Mouse (Mus musculus) embryonic facial prominence, embryonic 15.5 days (tissue): ENCODE measurements at regions not wholly inside any gene's neighbourhood (a gene's known extent, or its start where the extent isn't known, plus 50 kb on each side); places are given as distances from the start of the nearest gene placed in this dataset.

Source experiments
- ATAC-seq: fragments of 200-750 bp; cut with Nextera tagmentation; 2 replicates; pipeline ENCODE4 v1.8.0; 2017; ENCODE audit warnings: low read depth, moderate TSS enrichment; ENCODE audit not compliant: insufficient number of reproducible peaks, low FRiP score, low TSS enrichment
- H3K27ac ChIP-seq: fragments of 300-500 bp; sonication (generic); replicated peaks from 2 replicates; pipeline ENCODE4 v1.5.1; 2015; ENCODE audit warnings: mild to moderate bottlenecking, inconsistent platforms
- H3K27me3 ChIP-seq: fragments of 300-500 bp; sonication (generic); 2 replicates; pipeline ENCODE4 v1.6.1; 2015; ENCODE audit warnings: inconsistent platforms
- H3K36me3 ChIP-seq: fragments of 300-500 bp; sonication (generic); 2 replicates; pipeline ENCODE4 v1.6.1; 2015; ENCODE audit warnings: mild to moderate bottlenecking, inconsistent platforms
- H3K4me1 ChIP-seq: fragments of 300-500 bp; sonication (generic); 2 replicates; pipeline ENCODE4 v1.6.1; 2015; ENCODE audit warnings: inconsistent platforms
- H3K4me2 ChIP-seq: fragments of 300-500 bp; sonication (generic); replicated peaks from 2 replicates; pipeline ENCODE4 v1.6.1; 2015; ENCODE audit warnings: mild to moderate bottlenecking, inconsistent platforms
- H3K4me3 ChIP-seq: fragments of 300-500 bp; sonication (generic); replicated peaks from 2 replicates; pipeline ENCODE4 v1.5.1; 2015; ENCODE audit warnings: mild to moderate bottlenecking, inconsistent platforms
- H3K9ac ChIP-seq: fragments of 300-500 bp; sonication (generic); 2 replicates; pipeline ENCODE4 v1.6.1; 2015; ENCODE audit warnings: inconsistent platforms
- H3K9me3 ChIP-seq: fragments of 300-500 bp; sonication (generic); replicated peaks from 2 replicates; pipeline ENCODE4 v1.6.1; 2016; ENCODE audit warnings: inconsistent platforms
- WGBS: fragments of 180-500 bp; shearing (Covaris S2); methylation state at CpG from one replicate; pipeline ENCODE4 v1.1.7; 2015; 5-methylcytosine and 5-hydroxymethylcytosine counted together

GRCm38 (mm10) chr16:21339460-21340081, 83.3 kb upstream of the Vps8 start:
- no peak overlapping the region for H3K9ac ChIP-seq
- H3K4me2 ChIP-seq = peak overlapping the region; percentile 34
- no peak overlapping the region for H3K4me3 ChIP-seq
- H3K4me1 ChIP-seq = peaks cover 42% of the 10 kb centered on the region
- no peaks in the 10 kb centered on the region for H3K27me3 ChIP-seq
- H3K36me3 ChIP-seq = no peaks in the 10 kb centered on the region
- WGBS = 15% methylated on average over 11 of the region's 11 CpGs
- no peaks in the 10 kb centered on the region for H3K9me3 ChIP-seq
- ATAC-seq = peak; percentile 87
- peak overlapping the region; percentile 96 for H3K27ac ChIP-seq

- Histone ChIP-seq H3K4me2 (no peak overlapping the region), H3K9me3 (no peaks in the 10 kb centered on the region), H3K4me1 (peaks cover 42% of the 10 kb centered on the region), H3K27ac (peak overlapping the region; percentile 96), H3K4me3 (no peak overlapping the region), H3K27me3 (no peaks in the 10 kb centered on the region), H3K9ac (no peak overlapping the region), H3K36me3 (no peaks in the 10 kb centered on the region)
- ATAC-seq = peak; percentile 40; the same call in 1 of the 2 replicates
- 37% methylated on average over 7 of the region's 7 CpGs for WGBS
These were observed 82.8 kb upstream of the Vps8 start for GRCm38 (mm10) chr16:21340136-21340535.

GRCm38 (mm10) chr16:21349869-21350268, 73.0 kb upstream of the Vps8 start:
- Histone ChIP-seq H3K27ac (no peak overlapping the region), H3K4me1 (peaks cover 8% of the 10 kb centered on the region), H3K9me3 (no peaks in the 10 kb centered on the region), H3K9ac (no peak overlapping the region), H3K36me3 (no peaks in the 10 kb centered on the region), H3K27me3 (no peaks in the 10 kb centered on the region), H3K4me3 (no peak overlapping the region), H3K4me2 (no peak overlapping the region)
- 68% methylated on average over 1 of the region's 1 CpGs for WGBS
- ATAC-seq = no peak

- H3K27ac ChIP-seq = no peak overlapping the region
- H3K4me1 ChIP-seq = peaks cover 8% of the 10 kb centered on the region
- no peak for ATAC-seq
- H3K9me3 ChIP-seq = no peaks in the 10 kb centered on the region
- no peaks in the 10 kb centered on the region for H3K27me3 ChIP-seq
- H3K4me3 ChIP-seq = no peak overlapping the region
- no peaks in the 10 kb centered on the region for H3K36me3 ChIP-seq
- no peak overlapping the region for H3K4me2 ChIP-seq
- H3K9ac ChIP-seq = no peak overlapping the region
- 86% methylated on average over 3 of the region's 3 CpGs for WGBS
These were observed 71.6 kb upstream of the Vps8 start for GRCm38 (mm10) chr16:21351289-21351688.

- Histone ChIP-seq H3K9ac (no peak overlapping the region), H3K9me3 (no peaks in the 10 kb centered on the region), H3K4me1 (peaks cover 10% of the 10 kb centered on the region), H3K4me3 (no peak overlapping the region), H3K27me3 (no peaks in the 10 kb centered on the region), H3K27ac (no peak overlapping the region), H3K4me2 (no peak overlapping the region), H3K36me3 (no peaks in the 10 kb centered on the region)
- 33% methylated on average over 5 of the region's 5 CpGs for WGBS
- ATAC-seq = no peak
These were observed 69.8 kb upstream of the Vps8 start for GRCm38 (mm10) chr16:21353111-21353510.

- H3K4me2 ChIP-seq = no peak overlapping the region
- no peak; the same call in 1 of the 2 replicates for ATAC-seq
- WGBS = 12% methylated on average over 6 of the region's 6 CpGs
- no peaks in the 10 kb centered on the region for H3K27me3 ChIP-seq
- H3K36me3 ChIP-seq = no peaks in the 10 kb centered on the region
- peaks cover 15% of the 10 kb centered on the region for H3K4me1 ChIP-seq
- H3K9ac ChIP-seq = no peak overlapping the region
- H3K4me3 ChIP-seq = no peak overlapping the region
- no peak overlapping the region for H3K27ac ChIP-seq
- H3K9me3 ChIP-seq = no peaks in the 10 kb centered on the region
These were observed 69.4 kb upstream of the Vps8 start for GRCm38 (mm10) chr16:21353545-21353944.

GRCm38 (mm10) chr16:21355638-21356037, 67.3 kb upstream of the Vps8 start:
- H3K4me3 ChIP-seq = no peak overlapping the region
- H3K9me3 ChIP-seq = no peaks in the 10 kb centered on the region
- H3K27me3 ChIP-seq = no peaks in the 10 kb centered on the region
- peaks cover 17% of the 10 kb centered on the region for H3K4me1 ChIP-seq
- WGBS = 75% methylated on average over 1 of the region's 1 CpGs
- ATAC-seq = no peak
- H3K4me2 ChIP-seq = no peak overlapping the region
- H3K9ac ChIP-seq = no peak overlapping the region
- H3K36me3 ChIP-seq = no peaks in the 10 kb centered on the region
- no peak overlapping the region for H3K27ac ChIP-seq

- ATAC-seq = no peak
- H3K9ac ChIP-seq = no peak overlapping the region
- no peak overlapping the region for H3K4me2 ChIP-seq
- peaks cover 18% of the 10 kb centered on the region for H3K4me1 ChIP-seq
- 60% methylated on average over 5 of the region's 5 CpGs for WGBS
- H3K36me3 ChIP-seq = no peaks in the 10 kb centered on the region
- no peak overlapping the region for H3K4me3 ChIP-seq
- no peak overlapping the region for H3K27ac ChIP-seq
- H3K9me3 ChIP-seq = no peaks in the 10 kb centered on the region
- no peaks in the 10 kb centered on the region for H3K27me3 ChIP-seq
These were observed 65.5 kb upstream of the Vps8 start for GRCm38 (mm10) chr16:21357433-21357832.

GRCm38 (mm10) chr16:21358313-21358920, 64.5 kb upstream of the Vps8 start:
- Histone ChIP-seq H3K9me3 (no peaks in the 10 kb centered on the region), H3K36me3 (no peaks in the 10 kb centered on the region), H3K4me3 (no peak overlapping the region), H3K9ac (no peak overlapping the region), H3K27ac (no peak overlapping the region), H3K27me3 (no peaks in the 10 kb centered on the region), H3K4me2 (no peak overlapping the region), H3K4me1 (peaks cover 24% of the 10 kb centered on the region)
- WGBS = 44% methylated on average over 12 of the region's 12 CpGs
- ATAC-seq = no peak

- Histone ChIP-seq H3K36me3 (no peaks in the 10 kb centered on the region), H3K27me3 (no peaks in the 10 kb centered on the region), H3K9me3 (no peaks in the 10 kb centered on the region), H3K27ac (no peak overlapping the region), H3K4me3 (no peak overlapping the region), H3K4me1 (peaks cover 29% of the 10 kb centered on the region), H3K4me2 (no peak overlapping the region), H3K9ac (no peak overlapping the region)
- ATAC-seq = no peak
- WGBS = 64% methylated on average over 4 of the region's 4 CpGs
These were observed 63.5 kb upstream of the Vps8 start for GRCm38 (mm10) chr16:21359459-21359858.

- Histone ChIP-seq H3K36me3 (no peaks in the 10 kb centered on the region), H3K4me1 (peaks cover 29% of the 10 kb centered on the region), H3K9me3 (no peaks in the 10 kb centered on the region), H3K4me2 (no peak overlapping the region), H3K27ac (no peak overlapping the region), H3K27me3 (no peaks in the 10 kb centered on the region), H3K4me3 (no peak overlapping the region), H3K9ac (no peak overlapping the region)
- WGBS = 36% methylated on average over 2 of the region's 2 CpGs
- ATAC-seq = no peak
These were observed 61.5 kb upstream of the Vps8 start for GRCm38 (mm10) chr16:21361406-21361805.
